Mouse (Mus musculus) cerebellum, postnatal 14 days (tissue): Measurements from ENCODE around the gene Ostn.
A peak's percentile ranks its signal among the peaks of the same experiment; 100 is the strongest.

ENCODE experiments used
- DNase-seq, 2 experiments: peaks; one replicate each; pipeline ENCODE4 v3.0.0; 2021; ENCODE audit warnings: mixed read lengths in 2 of 2

The Ostn gene

DNA sequence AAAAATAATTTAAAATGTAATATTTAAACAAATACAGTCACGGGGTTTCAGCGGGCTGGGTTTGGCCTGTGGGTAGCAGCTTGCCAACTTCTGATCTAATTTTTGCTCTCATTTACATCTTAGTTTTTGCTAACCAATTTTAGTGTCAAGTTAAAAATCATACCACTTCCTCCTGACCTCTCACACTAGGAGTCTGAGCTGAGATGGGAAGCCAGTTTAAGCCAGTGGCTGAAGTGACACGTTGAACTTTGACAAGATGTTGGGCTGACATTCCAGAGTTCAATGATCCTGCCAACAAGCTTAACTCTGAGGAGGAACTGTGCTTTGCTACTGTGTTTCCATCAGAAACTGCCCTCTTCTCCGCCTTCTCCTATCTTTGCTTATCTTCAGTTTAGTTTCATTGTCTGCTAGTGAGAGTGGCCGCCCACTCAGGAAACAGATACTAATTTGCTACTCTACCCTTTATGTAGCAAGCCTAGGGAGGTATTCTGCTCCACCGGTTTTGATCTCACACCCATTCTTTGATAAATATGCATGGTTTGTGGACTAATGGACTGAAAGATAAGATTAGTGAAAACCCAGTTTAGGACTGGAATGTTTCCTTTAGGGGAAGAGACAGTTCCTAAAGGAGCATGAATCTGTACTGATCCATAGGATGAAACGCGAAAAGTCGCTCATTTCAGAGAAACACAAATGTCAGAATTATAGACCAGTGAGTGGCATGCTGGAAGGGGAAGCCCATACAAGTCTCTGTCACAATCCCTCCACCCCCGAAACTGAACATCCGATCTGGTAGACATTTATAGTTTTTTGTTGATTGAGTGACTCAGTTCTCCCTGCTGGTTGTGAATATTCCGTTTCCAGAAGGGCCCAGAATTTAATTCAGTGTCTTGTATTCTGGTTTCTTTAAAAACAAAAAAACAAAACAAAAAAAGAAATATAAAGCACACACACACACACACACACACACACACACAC lies 80.6 kb downstream of the Ostn start:
- peak in 1 of 2 experiments; percentile 30 for DNase-seq

- DNase-seq, result peak; percentile 82 to 85
These were observed 81.6 kb downstream of the Ostn start, which contains the start of gene Ccdc50 for GRCm38 (mm10) chr16:27388761-27389451. Ccdc50 (plus strand) TSS chr16:27388869.

- DNase-seq, result peak; percentile 37 to 40
These were observed 82.4 kb downstream of the Ostn start for GRCm38 (mm10) chr16:27389534-27390282.

GRCm38 (mm10) chr16:27390306-27390705 lies 83.0 kb downstream of the Ostn start:
- no peak for DNase-seq

- no peak for DNase-seq
These were observed 84.6 kb downstream of the Ostn start for GRCm38 (mm10) chr16:27391845-27392244.

- no peak for DNase-seq
These were observed 88.2 kb downstream of the Ostn start for GRCm38 (mm10) chr16:27395251-27396037.

DNA sequence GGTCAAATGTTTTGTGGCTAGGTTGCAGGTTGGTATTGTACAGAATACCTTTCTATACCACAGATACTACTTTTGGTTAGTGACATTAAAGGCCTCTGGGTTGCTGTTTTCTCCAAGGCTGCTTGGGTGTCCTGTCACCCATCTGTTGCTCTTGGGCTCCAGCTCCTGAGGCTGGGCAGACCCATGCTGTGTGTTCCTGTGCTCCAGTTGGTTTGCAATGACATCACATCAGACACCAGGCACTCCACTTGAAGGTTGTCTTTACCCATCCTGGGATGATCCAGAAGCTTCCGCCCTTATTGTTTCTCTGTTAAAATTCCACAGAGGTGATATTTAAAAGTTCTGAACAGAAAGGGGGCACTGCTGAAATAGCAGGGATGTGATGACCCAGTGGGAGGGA lies 89.7 kb downstream of the Ostn start:
- no peak for DNase-seq

- no peak for DNase-seq
These were observed 91.9 kb downstream of the Ostn start for GRCm38 (mm10) chr16:27399026-27399718.

DNA sequence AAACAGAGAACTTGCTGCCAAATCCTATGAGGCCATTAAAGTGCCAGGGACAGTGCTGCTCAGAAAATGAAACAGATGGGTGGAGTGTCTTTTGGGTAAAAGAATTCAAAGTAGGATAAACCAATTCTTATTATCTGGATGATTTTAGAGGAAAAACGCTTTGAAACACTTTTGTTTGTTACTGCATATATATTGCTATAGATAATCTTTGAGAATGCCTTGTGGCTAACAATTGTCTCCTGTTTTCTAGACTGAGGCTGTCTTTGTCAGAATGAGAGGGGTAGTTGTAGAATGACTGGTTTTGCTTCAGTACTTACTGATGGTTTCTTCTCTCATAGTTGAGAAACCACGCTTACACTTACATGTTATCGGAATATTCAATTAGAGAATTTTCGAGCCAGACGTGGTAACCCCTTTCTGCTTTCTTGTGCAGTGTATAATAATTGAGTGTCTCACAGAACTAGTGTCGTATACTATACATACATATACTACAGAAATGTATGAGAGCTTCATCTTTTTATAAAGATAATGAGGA lies 92.5 kb downstream of the Ostn start:
- DNase-seq, result no peak
